Mouse (Mus musculus) spleen, adult 2 months (tissue): ENCODE data around the gene Slc39a11.

Experiments used
- CTCF ChIP-seq: fragments of 200-500 bp; IDR thresholded peaks from 2 replicates; pipeline ENCODE4 v1.5.1; 2011; ENCODE audit warnings: mild to moderate bottlenecking, inconsistent platforms; ENCODE audit not compliant: insufficient read depth, insufficient read length, insufficient replicate concordance; ENCODE audit errors: extremely low read depth
- POLR2A ChIP-seq: fragments of 200-500 bp; IDR thresholded peaks from 2 replicates; pipeline ENCODE4 v1.6.1; 2011; ENCODE audit warnings: low read depth, low read length, inconsistent platforms

- no peak for TF ChIP-seq POLR2A
- no peak for TF ChIP-seq CTCF
These were observed 446.9 kb downstream of the Slc39a11 start for GRCm38 (mm10) chr11:113203008-113203407.
